Mouse (Mus musculus) myocyte (in vitro differentiated cells): ENCODE data around the gene Kdm5c. TPM values are rescaled to one million over a fixed set of nuclear protein-coding genes. Genes with fewer than 3 reads are reported as not detected.

ENCODE experiments used
- H3K27me3 ChIP-seq: one replicate; pipeline ENCODE4 v1.6.1; 2011; ENCODE audit not compliant: control insufficient read depth, insufficient read depth, insufficient read length
- H3K36me3 ChIP-seq: one replicate; pipeline ENCODE4 v1.6.1; 2011; ENCODE audit not compliant: control insufficient read depth, insufficient read depth
- H3K4me2 ChIP-seq: one replicate; pipeline ENCODE4 v1.6.1; 2011; ENCODE audit warnings: low read depth, control low read depth
- H3K4me3 ChIP-seq: one replicate; pipeline ENCODE4 v1.5.1; 2011; ENCODE audit warnings: mild to moderate bottlenecking, control low read depth, moderate library complexity
- H3K79me2 ChIP-seq: one replicate; pipeline ENCODE4 v1.6.1; 2011; ENCODE audit not compliant: control insufficient read depth, insufficient read depth
- H3ac ChIP-seq: one replicate; pipeline ENCODE4 v1.6.1; 2011; ENCODE audit not compliant: control insufficient read depth, insufficient read length
- CEBPB ChIP-seq: IDR thresholded peaks from 2 replicates; pipeline ENCODE4 v1.6.1; 2011; ENCODE audit warnings: mild to moderate bottlenecking, moderate library complexity; ENCODE audit not compliant: poor library complexity, insufficient read depth, severe bottlenecking
- E2F4 ChIP-seq: IDR thresholded peaks from one replicate; pipeline ENCODE4 v1.6.1; 2011; ENCODE audit warnings: mild to moderate bottlenecking, control low read depth, moderate library complexity; ENCODE audit not compliant: insufficient read depth
- MAX ChIP-seq: IDR thresholded peaks from one replicate; pipeline ENCODE4 v1.6.1; 2011; ENCODE audit warnings: low read depth, mild to moderate bottlenecking, control low read depth
- MYOD1 ChIP-seq, 3 experiments: IDR thresholded peaks; one replicate each; pipeline ENCODE4 v1.6.1; 2011; ENCODE audit warnings: control low read depth in 2 of 3, low read depth in 2 of 3, mild to moderate bottlenecking in 2 of 3, moderate library complexity in 1 of 3; ENCODE audit not compliant: insufficient read length in 2 of 3, control insufficient read depth in 1 of 3
- MYOG ChIP-seq, 3 experiments: IDR thresholded peaks; one replicate each; pipeline ENCODE4 v1.6.1; 2011; ENCODE audit warnings: control low read depth in 2 of 3, low read depth in 2 of 3, mild to moderate bottlenecking in 2 of 3; ENCODE audit not compliant: insufficient read length in 2 of 3, control insufficient read depth in 1 of 3, insufficient read depth in 1 of 3
- POLR2A ChIP-seq: IDR thresholded peaks from one replicate; pipeline ENCODE4 v1.6.1; 2011; ENCODE audit warnings: low read depth, mild to moderate bottlenecking, control low read depth, moderate library complexity; ENCODE audit not compliant: insufficient read length
- POLR2AphosphoS2 ChIP-seq: IDR thresholded peaks from one replicate; pipeline ENCODE4 v1.6.1; 2011; ENCODE audit warnings: low read depth, control low read depth; ENCODE audit not compliant: insufficient read length
- REST ChIP-seq: IDR thresholded peaks from one replicate; pipeline ENCODE4 v1.6.1; 2011; ENCODE audit warnings: mild to moderate bottlenecking, control low read depth, moderate library complexity; ENCODE audit not compliant: insufficient read depth, insufficient read length
- SRF ChIP-seq: IDR thresholded peaks from one replicate; pipeline ENCODE4 v1.6.1; 2011; ENCODE audit warnings: low read depth; ENCODE audit not compliant: control insufficient read depth, insufficient read length
- TCF12 ChIP-seq: IDR thresholded peaks from one replicate; pipeline ENCODE4 v1.6.1; 2011; ENCODE audit warnings: mild to moderate bottlenecking, control low read depth; ENCODE audit not compliant: poor library complexity, insufficient read depth, severe bottlenecking
- TCF3 ChIP-seq: IDR thresholded peaks from one replicate; pipeline ENCODE4 v1.6.1; 2011; ENCODE audit warnings: low read depth, control low read depth; ENCODE audit not compliant: insufficient read length
- USF1 ChIP-seq: IDR thresholded peaks from one replicate; pipeline ENCODE4 v1.6.1; 2011; ENCODE audit warnings: low read depth, mild to moderate bottlenecking, control low read depth, moderate library complexity
- polyA plus RNA-seq: library from polyadenylated mRNA; unstranded; fragments of >200 nt; fragmentation: generic; extraction: Trizol; gene quantifications from one replicate; pipeline ENCODE4 v1.2.1, GENCODE M21; 2012; ENCODE audit warnings: missing spikeins

Kdm5c gene
- polyA plus RNA-seq, 1 experiment, result 36.6 TPM

DNA sequence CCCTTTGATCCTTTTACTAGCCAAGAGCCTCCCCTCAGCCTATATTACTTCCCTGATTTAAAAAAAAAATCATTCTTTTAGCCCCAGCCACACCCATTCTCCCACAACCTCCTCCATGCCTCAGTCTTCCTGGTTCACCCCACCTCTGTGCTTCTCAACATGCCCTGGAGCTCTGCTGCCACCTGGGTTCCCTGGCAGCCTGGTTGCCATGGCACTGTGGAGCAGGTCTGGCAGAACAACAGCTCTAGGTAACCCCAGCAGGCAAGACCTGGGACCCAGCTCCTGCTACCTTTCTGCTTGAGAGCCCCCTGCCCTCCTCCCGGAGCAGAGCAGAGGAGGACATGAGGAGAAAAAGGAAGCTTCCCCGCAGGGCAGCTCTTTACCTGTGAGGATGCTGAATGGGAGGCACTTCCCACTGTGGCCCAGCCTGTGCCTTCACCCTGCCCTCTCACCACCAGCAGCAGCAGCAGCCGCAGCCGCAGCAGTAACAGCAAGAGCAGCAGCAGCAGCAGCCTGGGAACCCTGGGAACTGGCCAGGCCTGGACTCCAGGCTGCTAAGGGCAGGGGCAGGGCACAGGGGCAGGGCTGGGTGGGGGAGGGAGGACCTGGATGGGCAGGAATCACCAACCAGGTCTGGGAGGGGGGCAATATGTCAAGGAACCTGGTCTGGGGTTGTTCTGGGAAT lies 30.9 kb upstream of the Kdm5c start:
- Histone ChIP-seq H3K79me2 (no peaks in the 10 kb centered on the region), H3K4me3 (no peak overlapping the region), H3K36me3 (no peaks in the 10 kb centered on the region), H3ac (no peak overlapping the region), H3K27me3 (no peaks in the 10 kb centered on the region), H3K4me2 (no peak overlapping the region)
- TF ChIP-seq USF1 (no peak), MYOG (IDR thresholded peaks at IDR 0.05; ENCODE audit: control insufficient read depth in 1 of 3, insufficient read depth in 1 of 3, insufficient read length in 2 of 3, low read depth in 2 of 3) (no peak), E2F4 (no peak), REST (no peak), CEBPB (no peak), SRF (no peak), MYOD1 (IDR thresholded peaks at IDR 0.05; ENCODE audit: control insufficient read depth in 1 of 3, insufficient read length in 2 of 3, low read depth in 2 of 3) (no peak), TCF12 (no peak), MAX (no peak), POLR2A (no peak), POLR2AphosphoS2 (no peak), TCF3 (no peak)

DNA sequence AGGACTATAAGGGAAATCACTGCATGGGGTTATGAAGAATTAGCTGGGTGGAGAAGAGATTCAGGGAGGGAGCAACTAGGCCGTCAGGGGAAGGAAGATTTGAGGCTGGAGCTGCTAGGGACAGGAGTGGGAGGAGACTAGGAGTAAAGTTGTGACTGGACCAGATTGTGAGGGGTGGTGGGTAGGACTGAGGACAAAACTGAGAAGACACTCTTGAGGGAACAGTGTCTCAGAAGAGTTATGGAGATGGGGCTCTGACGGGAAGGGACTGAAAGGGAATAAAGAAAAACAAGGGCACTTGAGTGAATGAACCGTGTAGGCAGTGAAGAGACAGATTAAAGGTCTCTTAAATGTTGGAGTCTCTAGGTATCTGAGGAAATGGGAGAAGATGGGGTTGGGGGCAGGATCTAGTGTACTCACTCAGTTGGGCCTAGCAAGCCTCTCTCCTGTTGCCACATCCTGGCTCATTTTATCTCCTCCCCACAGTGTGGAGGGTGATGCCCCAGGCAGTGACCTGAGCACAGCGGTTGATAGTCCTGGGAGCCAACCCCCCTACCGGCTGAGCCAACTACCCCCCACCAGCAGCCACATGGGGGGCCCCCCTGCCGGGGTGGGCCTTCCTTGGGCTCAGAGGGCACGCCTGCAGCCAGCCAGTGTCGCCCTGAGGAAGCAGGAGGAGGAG lies 30.3 kb upstream of the Kdm5c start:
- Histone ChIP-seq H3K79me2 (no peaks in the 10 kb centered on the region), H3K4me2 (no peak overlapping the region), H3K36me3 (no peaks in the 10 kb centered on the region), H3ac (no peak overlapping the region), H3K4me3 (no peak overlapping the region), H3K27me3 (no peaks in the 10 kb centered on the region)
- no peak for TF ChIP-seq TCF3
- TF ChIP-seq CEBPB, result no peak
- no peak for TF ChIP-seq POLR2A
- no peak for TF ChIP-seq USF1
- no peak for TF ChIP-seq MYOG (IDR thresholded peaks at IDR 0.05; ENCODE audit: control insufficient read depth in 1 of 3, insufficient read depth in 1 of 3, insufficient read length in 2 of 3, low read depth in 2 of 3)
- no peak for TF ChIP-seq MYOD1 (IDR thresholded peaks at IDR 0.05; ENCODE audit: control insufficient read depth in 1 of 3, insufficient read length in 2 of 3, low read depth in 2 of 3)
- TF ChIP-seq POLR2AphosphoS2, result no peak
- no peak for TF ChIP-seq TCF12
- TF ChIP-seq E2F4, result no peak
- TF ChIP-seq MAX, result no peak
- TF ChIP-seq SRF, result no peak

- Histone ChIP-seq H3ac (no peak overlapping the region), H3K36me3 (no peaks in the 10 kb centered on the region), H3K4me3 (no peak overlapping the region), H3K4me2 (no peak overlapping the region), H3K27me3 (no peaks in the 10 kb centered on the region), H3K79me2 (no peaks in the 10 kb centered on the region)
- 0 out of 2 replicates have a peak, but pooled peaks have one; percentile 20 for TF ChIP-seq CEBPB
- TF ChIP-seq REST, result no peak
Observed at GRCm38 (mm10) chrX:152203247-152203646, 29.6 kb upstream of the Kdm5c start.

DNA sequence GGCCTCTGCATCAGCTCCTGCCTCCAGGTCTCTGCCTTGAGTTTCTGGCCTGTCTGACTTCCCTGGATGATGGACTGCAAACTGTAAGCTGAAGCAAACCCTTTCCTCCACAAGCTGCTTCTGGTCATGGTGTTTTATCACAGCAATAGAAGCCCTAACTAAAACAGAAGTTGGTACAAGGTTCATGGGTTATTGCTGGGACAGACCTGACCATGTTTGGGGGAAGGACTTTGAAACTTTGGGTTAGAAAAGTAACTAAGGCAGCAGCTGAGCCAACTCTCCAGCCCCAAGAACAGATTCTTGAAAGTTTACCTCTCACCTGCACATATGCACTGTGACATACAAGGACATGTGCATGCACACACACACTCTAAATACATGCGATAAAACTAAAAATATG lies 27.3 kb upstream of the Kdm5c start:
- Histone ChIP-seq H3K4me3 (no peak overlapping the region), H3K4me2 (no peak overlapping the region), H3ac (no peak overlapping the region), H3K79me2 (no peaks in the 10 kb centered on the region), H3K36me3 (no peaks in the 10 kb centered on the region), H3K27me3 (no peaks in the 10 kb centered on the region)
- TF ChIP-seq CEBPB, result no peak
- no peak for TF ChIP-seq MYOD1 (IDR thresholded peaks at IDR 0.05; ENCODE audit: control insufficient read depth in 1 of 3, insufficient read length in 2 of 3, low read depth in 2 of 3)
- no peak for TF ChIP-seq MAX
- no peak for TF ChIP-seq MYOG (IDR thresholded peaks at IDR 0.05; ENCODE audit: control insufficient read depth in 1 of 3, insufficient read depth in 1 of 3, insufficient read length in 2 of 3, low read depth in 2 of 3)
- TF ChIP-seq E2F4, result no peak

GRCm38 (mm10) chrX:152214703-152215102 lies 18.1 kb upstream of the Kdm5c start:
- Histone ChIP-seq H3ac (no peak overlapping the region), H3K36me3 (no peaks in the 10 kb centered on the region), H3K4me2 (no peak overlapping the region), H3K4me3 (no peak overlapping the region), H3K27me3 (no peaks in the 10 kb centered on the region), H3K79me2 (no peaks in the 10 kb centered on the region)
- TF ChIP-seq POLR2AphosphoS2 (no peak), REST (no peak), E2F4 (no peak), CEBPB (no peak), MYOD1 (IDR thresholded peaks at IDR 0.05; ENCODE audit: control insufficient read depth in 1 of 3, insufficient read length in 2 of 3, low read depth in 2 of 3) (no peak), MYOG (IDR thresholded peaks at IDR 0.05; ENCODE audit: control insufficient read depth in 1 of 3, insufficient read depth in 1 of 3, insufficient read length in 2 of 3, low read depth in 2 of 3) (no peak), TCF12 (no peak), POLR2A (no peak), TCF3 (no peak), SRF (no peak)
